Mouse (Mus musculus) CH12.LX (cell line): ENCODE measurements at regions not wholly inside any gene's neighbourhood (a gene's known extent, or its start where the extent isn't known, plus 50 kb on each side); places are given as distances from the start of the nearest gene placed in this dataset.

Source experiments
- DNase-seq: peaks from one replicate; pipeline ENCODE4 v3.0.0-alpha.2; 2013; ENCODE audit errors: extremely low read depth
- H3K27ac ChIP-seq: 2 replicates; pipeline ENCODE4 v1.5.1; 2012; ENCODE audit warnings: low read depth, mild to moderate bottlenecking, control low read depth, moderate library complexity; ENCODE audit not compliant: insufficient read depth
- H3K27me3 ChIP-seq: replicated peaks from 2 replicates; pipeline ENCODE3; 2012; ENCODE audit warnings: inconsistent platforms
- H3K36me3 ChIP-seq, 2 experiments: replicated peaks in 1 of 2; 2 replicates each; pipeline versions ENCODE3 to v1.6.1; 2012; ENCODE audit warnings: inconsistent platforms in 1 of 2, low read length in 1 of 2, mild to moderate bottlenecking in 1 of 2, mixed read lengths in 1 of 2, moderate library complexity in 1 of 2; ENCODE audit not compliant: control insufficient read depth in 1 of 2, insufficient read depth in 1 of 2
- H3K4me1 ChIP-seq, 2 experiments: 2 replicates each; pipeline ENCODE4 v1.6.1; 2012; ENCODE audit warnings: inconsistent platforms in 1 of 2, moderate library complexity in 1 of 2; ENCODE audit not compliant: insufficient read depth in 2 of 2, control insufficient read depth in 1 of 2
- H3K4me2 ChIP-seq: 2 replicates; pipeline ENCODE4 v1.6.1; 2012; ENCODE audit warnings: low read depth, mild to moderate bottlenecking, control low read depth; ENCODE audit not compliant: poor library complexity, insufficient read depth, severe bottlenecking
- H3K4me3 ChIP-seq, 3 experiments: fragments of 150-350 bp in 1 of 3; sonication (generic) in 1 of 3; replicated peaks in 1 of 3; 2 replicates each; pipeline versions ENCODE3 to v1.5.1; 2011 to 2012; ENCODE audit warnings: low read depth in 2 of 3, low read length in 2 of 3, mild to moderate bottlenecking in 2 of 3, moderate library complexity in 2 of 3, control low read depth in 1 of 3, improper control_type of control experiment in 1 of 3, inconsistent platforms in 1 of 3, mixed read lengths in 1 of 3; ENCODE audit not compliant: poor library complexity in 1 of 3
- H3K79me2 ChIP-seq: replicated peaks from 2 replicates; pipeline ENCODE4 v1.6.1; 2012; ENCODE audit warnings: mild to moderate bottlenecking, moderate library complexity; ENCODE audit not compliant: control insufficient read depth, poor library complexity, insufficient read depth, severe bottlenecking; ENCODE audit errors: extremely low read depth
- H3K9ac ChIP-seq: 2 replicates; pipeline ENCODE4 v1.6.1; 2012; ENCODE audit warnings: low read depth, mild to moderate bottlenecking, control low read depth, moderate library complexity; ENCODE audit not compliant: insufficient read depth
- H3K9me3 ChIP-seq: replicated peaks from 2 replicates; pipeline ENCODE3; 2012; ENCODE audit warnings: low read length, inconsistent platforms, mixed read lengths
- CHD2 ChIP-seq: IDR thresholded peaks from 2 replicates; pipeline ENCODE4 v1.6.1; 2011; ENCODE audit warnings: low read length, improper control_type of control experiment
- CTCF ChIP-seq, 2 experiments: IDR thresholded peaks in 1 of 2; conservative IDR thresholded peaks in 1 of 2; 2 replicates each; pipeline ENCODE4 v1.5.1; 2011 to 2012; ENCODE audit warnings: low read depth in 2 of 2, low read length in 2 of 2, improper control_type of control experiment in 1 of 2, inconsistent platforms in 1 of 2, mild to moderate bottlenecking in 1 of 2, moderate library complexity in 1 of 2
- HCFC1 ChIP-seq: IDR thresholded peaks from 2 replicates; pipeline ENCODE4 v1.6.1; 2012; ENCODE audit warnings: low read depth, mild to moderate bottlenecking, inconsistent platforms, low read length, improper control_type of control experiment
- MAFK ChIP-seq: IDR thresholded peaks from 2 replicates; pipeline ENCODE4 v1.6.1; 2011; ENCODE audit warnings: low read length, improper control_type of control experiment; ENCODE audit not compliant: insufficient replicate concordance
- MAX ChIP-seq: IDR thresholded peaks from 2 replicates; pipeline ENCODE4 v1.6.1; 2011; ENCODE audit warnings: low read length, improper control_type of control experiment
- MAZ ChIP-seq: IDR thresholded peaks from 2 replicates; pipeline ENCODE4 v1.6.1; 2012; ENCODE audit warnings: low read depth, mild to moderate bottlenecking, inconsistent platforms, low read length, improper control_type of control experiment, moderate library complexity
- MYC ChIP-seq: IDR thresholded peaks from 2 replicates; pipeline ENCODE4 v1.6.1; 2011; ENCODE audit warnings: low read depth, mild to moderate bottlenecking, improper control_type of control experiment, low read length
- NELFE ChIP-seq: IDR thresholded peaks from 2 replicates; pipeline ENCODE4 v1.6.1; 2011; ENCODE audit warnings: low read depth, low read length, improper control_type of control experiment
- NRF1 ChIP-seq: IDR thresholded peaks from 2 replicates; pipeline ENCODE4 v1.6.1; 2014; ENCODE audit warnings: low read depth, mild to moderate bottlenecking, inconsistent platforms, low read length, improper control_type of control experiment, moderate library complexity
- PAX5 ChIP-seq: IDR thresholded peaks from 2 replicates; pipeline ENCODE4 v1.6.1; 2012; ENCODE audit warnings: low read length, inconsistent platforms, mixed read lengths
- POLR2A ChIP-seq: IDR thresholded peaks from 2 replicates; pipeline ENCODE4 v1.6.1; 2011; ENCODE audit warnings: low read depth, mild to moderate bottlenecking, improper control_type of control experiment, low read length
- POLR2AphosphoS2 ChIP-seq: IDR thresholded peaks from 2 replicates; pipeline ENCODE4 v1.6.1; 2011; ENCODE audit warnings: low read depth, low read length, improper control_type of control experiment
- SMC3 ChIP-seq: IDR thresholded peaks from 2 replicates; pipeline ENCODE4 v1.6.1; 2011; ENCODE audit warnings: low read depth, low read length, improper control_type of control experiment
- TCF12 ChIP-seq: IDR thresholded peaks from 2 replicates; pipeline ENCODE4 v1.6.1; 2014; ENCODE audit warnings: low read depth, mild to moderate bottlenecking, inconsistent platforms, low read length, improper control_type of control experiment
- UBTF ChIP-seq: IDR thresholded peaks from 2 replicates; pipeline ENCODE4 v1.6.1; 2012; ENCODE audit warnings: low read depth, mild to moderate bottlenecking, inconsistent platforms, low read length, improper control_type of control experiment, moderate library complexity
- USF1 ChIP-seq: IDR thresholded peaks from 2 replicates; pipeline ENCODE4 v1.6.1; 2014; ENCODE audit warnings: low read depth, mild to moderate bottlenecking, inconsistent platforms, low read length, improper control_type of control experiment
- ZNF384 ChIP-seq: IDR thresholded peaks from 2 replicates; pipeline ENCODE4 v1.6.1; 2012; ENCODE audit warnings: low read depth, low read length, improper control_type of control experiment, inconsistent platforms
- dilution Hi-C: fragments of 300-500 bp; cut with MboI; formaldehyde crosslinking; loops from 2 replicates; pipeline ENCODE4 v1.14.3; 2020; ENCODE audit warnings: low sequenced_read_pairs; ENCODE audit not compliant: extremely low pct_unique_long_range_greater_than_20kb, extremely low pct_ligation_motif_present
- in situ Hi-C: fragments of 300-500 bp; cut with MboI; formaldehyde crosslinking; loops from 3 replicates; pipeline ENCODE4 v1.14.3; 2019; ENCODE audit warnings: low sequenced_read_pairs, low pct_ligation_motif_present, low pct_unique_long_range_greater_than_20kb, mixed read lengths

- H3K27ac ChIP-seq: no peak overlapping the region
- TF ChIP-seq CHD2 (no peak), POLR2AphosphoS2 (no peak), MYC (no peak), TCF12 (no peak), HCFC1 (no peak), MAFK (no peak), USF1 (no peak), MAX (no peak), ZNF384 (no peak), NRF1 (no peak), UBTF (no peak)
- H3K9me3 ChIP-seq: peaks cover 85% of the 10 kb centered on the region
- H3K9ac ChIP-seq: no peak overlapping the region
- no peaks in the 10 kb centered on the region for H3K27me3 ChIP-seq
- no peak overlapping the region for H3K4me2 ChIP-seq
- in situ Hi-C loops: no loop called here
- no peak for DNase-seq
- no peak overlapping the region for H3K4me3 ChIP-seq
- H3K36me3 ChIP-seq: no peaks in the 10 kb centered on the region
- no peaks in the 10 kb centered on the region for H3K79me2 ChIP-seq
- H3K4me1 ChIP-seq: no peaks in the 10 kb centered on the region
- dilution Hi-C loops: no loop called here
Observed at GRCm38 (mm10) chr7:37006921-37007320, 309.0 kb downstream of the Tshz3 start.

- H3K4me3 ChIP-seq: no peak overlapping the region
- no peak for DNase-seq
- in situ Hi-C loops (no loop called here), dilution Hi-C loops (no loop called here)
- no peak overlapping the region for H3K27ac ChIP-seq
- no peak overlapping the region for H3K4me2 ChIP-seq
- no peaks in the 10 kb centered on the region for H3K36me3 ChIP-seq
- no peaks in the 10 kb centered on the region for H3K27me3 ChIP-seq
- H3K79me2 ChIP-seq: no peaks in the 10 kb centered on the region
- peaks cover 82% of the 10 kb centered on the region for H3K9me3 ChIP-seq
- H3K9ac ChIP-seq: no peak overlapping the region
- no peaks in the 10 kb centered on the region for H3K4me1 ChIP-seq
- no peak for TF ChIP-seq CTCF (conservative IDR thresholded peaks at IDR 0.05 in 1 of 2, IDR thresholded peaks at IDR 0.05 in 1 of 2; ENCODE audit: low read depth in 2 of 2, low read length in 2 of 2)
- TF ChIP-seq HCFC1: no peak
- no peak for TF ChIP-seq MAZ
- TF ChIP-seq NELFE: no peak
Observed at GRCm38 (mm10) chr7:37011180-37011754, 313.3 kb downstream of the Tshz3 start.

- dilution Hi-C loops: no loop called here
- no peak overlapping the region for H3K27ac ChIP-seq
- H3K36me3 ChIP-seq: no peaks in the 10 kb centered on the region
Observed at GRCm38 (mm10) chr7:37020078-37020477, 322.2 kb downstream of the Tshz3 start.

More at GRCm38 (mm10) chr7:37020078-37020477, 322.2 kb downstream of the Tshz3 start:
- H3K9ac ChIP-seq: no peak overlapping the region
- no peaks in the 10 kb centered on the region for H3K79me2 ChIP-seq
- DNase-seq: no peak
- no peaks in the 10 kb centered on the region for H3K4me1 ChIP-seq
- peaks cover 89% of the 10 kb centered on the region for H3K9me3 ChIP-seq
- no peak overlapping the region for H3K4me3 ChIP-seq
- H3K27me3 ChIP-seq: no peaks in the 10 kb centered on the region
- TF ChIP-seq SMC3: no peak
- TF ChIP-seq PAX5: no peak
- no peak for TF ChIP-seq MAX
- TF ChIP-seq POLR2A: no peak
- TF ChIP-seq MAFK: peak; percentile 66; the same call in 1 of the 2 replicates
- no peak overlapping the region for H3K4me2 ChIP-seq
- in situ Hi-C loops: no loop called here
